Mouse (Mus musculus) bone marrow macrophage, adult 2 months (primary cell): ENCODE results near the gene Tifab.

Experiments used
- CTCF ChIP-seq: IDR thresholded peaks from 2 replicates; pipeline ENCODE4 v1.5.1; 2012; ENCODE audit warnings: low read depth, mild to moderate bottlenecking, low read length, moderate library complexity
- POLR2A ChIP-seq: IDR thresholded peaks from 2 replicates; pipeline ENCODE4 v1.6.1; 2012; ENCODE audit warnings: mild to moderate bottlenecking, low read depth, low read length, borderline replicate concordance

DNA sequence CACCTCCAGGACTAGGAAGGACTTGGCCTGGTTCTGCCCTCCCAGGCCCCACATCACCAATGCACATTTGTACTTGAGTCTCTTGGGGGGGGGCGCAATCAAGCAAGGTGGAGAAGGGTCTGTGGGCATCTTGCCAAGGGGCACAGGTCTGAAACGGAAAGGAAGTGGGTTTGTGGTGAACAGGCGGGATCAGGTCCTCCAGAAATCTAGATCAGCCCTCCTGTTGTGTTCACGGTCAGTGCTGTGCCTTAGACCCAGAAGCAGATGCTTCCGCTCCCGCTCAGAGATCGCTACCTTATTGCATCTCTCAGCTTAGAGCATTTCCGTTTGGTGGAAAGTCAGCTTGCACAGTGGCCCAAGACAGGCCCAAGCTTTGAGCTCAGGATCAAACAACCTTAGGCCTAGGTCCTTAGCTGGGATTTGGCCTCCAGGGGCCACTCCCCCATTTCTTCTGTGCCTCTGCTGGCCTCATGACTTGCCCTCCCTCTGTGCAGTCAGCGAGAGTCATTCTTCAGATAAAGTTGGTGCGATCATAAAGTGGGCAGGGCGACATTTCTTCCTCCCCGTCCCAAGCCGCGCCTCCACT, 19.6 kb downstream of the Tifab start:
- TF ChIP-seq POLR2A (no peak), CTCF (no peak)
